Mouse (Mus musculus) liver, embryonic 13.5 days (tissue): Measurements from ENCODE around the gene Shd. TPM values are rescaled to one million over a fixed set of nuclear protein-coding genes. Genes with fewer than 3 reads are reported as not detected.

ENCODE experiments used
- ATAC-seq: fragments of 200-750 bp; cut with Nextera tagmentation; 2 replicates; pipeline ENCODE4 v1.8.0; 2017; ENCODE audit warnings: low read depth, mild to moderate bottlenecking, moderate number of reproducible peaks, moderate library complexity
- DNase-seq: peaks from one replicate; pipeline ENCODE4 v3.0.0; 2022
- H3K27ac ChIP-seq: fragments of 300-500 bp; sonication (generic); 2 replicates; pipeline ENCODE4 v1.5.1; 2015; ENCODE audit warnings: moderate library complexity, mild to moderate bottlenecking, inconsistent platforms
- H3K27me3 ChIP-seq: fragments of 300-500 bp; sonication (generic); 2 replicates; pipeline ENCODE4 v1.6.1; 2015; ENCODE audit warnings: mild to moderate bottlenecking, inconsistent platforms
- H3K36me3 ChIP-seq: fragments of 300-500 bp; sonication (generic); 2 replicates; pipeline ENCODE4 v1.6.1; 2015; ENCODE audit warnings: mild to moderate bottlenecking, inconsistent platforms
- H3K4me1 ChIP-seq: fragments of 300-500 bp; sonication (generic); replicated peaks from 2 replicates; pipeline ENCODE4 v1.6.1; 2015; ENCODE audit warnings: inconsistent platforms
- H3K4me2 ChIP-seq: fragments of 300-500 bp; sonication (generic); 2 replicates; pipeline ENCODE4 v1.6.1; 2015; ENCODE audit warnings: inconsistent platforms, mild to moderate bottlenecking, moderate library complexity
- H3K4me3 ChIP-seq: fragments of 300-500 bp; sonication (generic); replicated peaks from 2 replicates; pipeline ENCODE4 v1.5.1; 2015; ENCODE audit warnings: mild to moderate bottlenecking, inconsistent platforms
- H3K9ac ChIP-seq: fragments of 300-500 bp; sonication (generic); 2 replicates; pipeline ENCODE4 v1.6.1; 2015; ENCODE audit warnings: mild to moderate bottlenecking, inconsistent platforms
- H3K9me3 ChIP-seq: fragments of 300-500 bp; sonication (generic); replicated peaks from 2 replicates; pipeline ENCODE4 v1.6.1; 2016; ENCODE audit warnings: inconsistent platforms
- WGBS: fragments of 180-500 bp; shearing (Covaris S2); methylation state at CpG from one replicate; pipeline ENCODE4 v1.1.7; 2015; ENCODE audit not compliant: insufficient replicate concordance; 5-methylcytosine and 5-hydroxymethylcytosine counted together
- polyA plus RNA-seq: library from polyadenylated mRNA; unstranded; fragments of >200 nt; fragmentation: Nextera tagmentation; extraction: Ambion mirVana; gene quantifications from 2 replicates; pipeline ENCODE4 v1.2.1, GENCODE M21; 2015

Gene Shd
- polyA plus RNA-seq, 1 experiment from 2014 or later, result 0.22 TPM

- Histone ChIP-seq H3K4me3 (no peak overlapping the region), H3K4me2 (no peak overlapping the region), H3K9me3 (no peaks in the 10 kb centered on the region), H3K27ac (no peak overlapping the region), H3K9ac (no peak overlapping the region), H3K36me3 (peaks cover 72% of the 10 kb centered on the region), H3K4me1 (peaks cover 42% of the 10 kb centered on the region), H3K27me3 (no peaks in the 10 kb centered on the region)
- DNase-seq, result no peak
- 86% methylated on average over 6 of the region's 6 CpGs for WGBS
- ATAC-seq, result no peak
These were observed 50.3 kb downstream of the Shd start for GRCm38 (mm10) chr17:56020400-56021084.

- Histone ChIP-seq H3K4me3 (no peak overlapping the region), H3K9me3 (no peaks in the 10 kb centered on the region), H3K4me1 (peaks cover 49% of the 10 kb centered on the region), H3K27me3 (no peaks in the 10 kb centered on the region), H3K4me2 (no peak overlapping the region), H3K27ac (no peak overlapping the region), H3K36me3 (peaks cover 64% of the 10 kb centered on the region), H3K9ac (no peak overlapping the region)
- WGBS, result 71% methylated on average over 4 of the region's 4 CpGs
- no peak for DNase-seq
- ATAC-seq, result no peak
These were observed 51.1 kb downstream of the Shd start for GRCm38 (mm10) chr17:56021161-56021910.

DNA sequence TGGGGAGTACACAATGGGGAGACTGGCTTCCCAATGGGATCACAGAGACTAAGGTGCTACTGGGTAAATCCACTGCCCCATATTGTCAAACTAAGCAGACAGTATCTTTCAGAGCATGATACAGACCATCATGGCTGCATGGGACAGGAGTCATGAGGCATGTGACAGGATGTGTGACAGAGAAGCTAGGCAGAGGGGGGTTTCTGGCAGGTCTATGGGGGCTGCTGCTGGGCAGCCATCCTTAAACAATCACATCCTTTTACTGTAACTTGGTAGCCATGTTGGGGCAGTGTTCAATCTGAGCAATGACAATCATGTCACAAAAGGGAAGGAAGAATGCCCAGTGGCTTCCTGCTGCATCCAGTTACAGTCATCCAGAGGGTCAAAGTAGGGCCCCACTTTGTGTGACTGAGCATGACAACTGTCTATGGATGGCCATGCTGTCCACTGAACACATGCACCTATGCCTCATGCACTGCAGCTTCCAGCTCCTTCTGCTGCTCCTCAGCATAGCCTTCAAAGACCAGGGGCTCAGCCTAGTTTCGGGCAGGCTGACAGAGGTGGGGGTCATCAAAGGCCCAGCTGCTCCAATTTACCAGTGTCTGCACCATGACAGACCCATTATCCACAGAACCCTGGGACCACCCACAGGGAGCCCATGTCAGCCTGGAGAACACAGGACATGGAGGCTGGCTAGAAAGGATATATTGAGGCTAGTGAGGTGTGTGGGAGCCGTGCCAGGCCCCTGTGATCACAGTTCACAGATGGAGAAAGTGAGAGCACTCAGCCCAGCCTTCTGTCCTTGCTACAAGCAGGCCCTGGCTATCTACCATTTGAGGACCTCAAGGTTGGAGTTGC lies 52.1 kb downstream of the Shd start:
- peaks cover 63% of the 10 kb centered on the region for H3K36me3 ChIP-seq
- ATAC-seq (no peak), DNase-seq (no peak)
- peaks cover 58% of the 10 kb centered on the region for H3K4me1 ChIP-seq
- H3K4me2 ChIP-seq, result no peak overlapping the region
- H3K9ac ChIP-seq, result no peak overlapping the region
- H3K27ac ChIP-seq, result peak overlapping the region; percentile 40; the same call in 1 of the 2 replicates
- whole genome bisulfite sequencing, result 63% methylated on average over 2 of the region's 2 CpGs
- no peaks in the 10 kb centered on the region for H3K27me3 ChIP-seq
- H3K9me3 ChIP-seq, result no peaks in the 10 kb centered on the region
- H3K4me3 ChIP-seq, result no peak overlapping the region

DNA sequence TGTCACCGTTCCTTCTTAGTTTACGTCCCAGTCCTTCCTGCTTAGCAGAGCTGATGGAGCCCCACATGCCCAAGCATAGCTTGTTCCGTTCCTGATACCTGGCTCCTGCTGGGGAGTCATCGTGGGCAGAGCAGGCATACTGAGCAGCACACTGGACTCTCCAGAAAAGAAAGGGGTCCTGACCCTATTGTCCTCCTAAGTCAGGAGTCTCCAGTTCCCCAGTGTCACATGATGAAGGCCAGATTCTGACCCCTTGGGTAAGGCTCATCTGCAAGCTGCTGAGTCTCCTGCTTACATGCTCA lies 52.7 kb downstream of the Shd start:
- no peak overlapping the region for H3K4me3 ChIP-seq
- no peak overlapping the region for H3K9ac ChIP-seq
- DNase-seq, result no peak
- no peak for ATAC-seq
- H3K4me2 ChIP-seq, result no peak overlapping the region
- peaks cover 63% of the 10 kb centered on the region for H3K36me3 ChIP-seq
- H3K9me3 ChIP-seq, result no peaks in the 10 kb centered on the region
- no peak overlapping the region for H3K27ac ChIP-seq
- H3K4me1 ChIP-seq, result peaks cover 63% of the 10 kb centered on the region
- no peaks in the 10 kb centered on the region for H3K27me3 ChIP-seq
- WGBS, result 82% methylated on average over 4 of the region's 4 CpGs

DNA sequence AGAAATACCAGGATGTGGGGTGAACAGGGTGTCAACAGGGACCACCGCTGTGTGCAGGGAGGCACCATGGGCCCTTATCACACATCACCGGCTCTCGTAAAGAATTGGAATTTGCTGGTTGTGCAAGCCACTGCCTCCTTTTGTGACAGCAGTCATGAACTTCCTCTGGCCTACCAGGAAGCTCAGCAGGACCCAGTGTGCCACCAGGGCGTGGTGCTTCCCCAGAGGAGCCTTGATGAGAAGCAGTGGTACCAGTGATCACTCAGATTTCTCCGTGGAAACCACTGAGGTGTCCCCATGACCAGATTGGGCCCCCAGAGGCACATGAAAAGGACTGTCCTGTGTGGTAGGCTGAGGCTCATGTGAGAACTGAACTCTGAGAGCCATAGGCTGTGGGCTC lies 53.1 kb downstream of the Shd start:
- Histone ChIP-seq H3K27me3 (no peaks in the 10 kb centered on the region), H3K4me1 (peaks cover 68% of the 10 kb centered on the region), H3K36me3 (peaks cover 63% of the 10 kb centered on the region), H3K4me2 (no peak overlapping the region), H3K9ac (no peak overlapping the region), H3K9me3 (no peaks in the 10 kb centered on the region), H3K4me3 (no peak overlapping the region), H3K27ac (no peak overlapping the region)
- no peak for DNase-seq
- WGBS, result 40% methylated on average over 5 of the region's 5 CpGs
- ATAC-seq, result 0 out of 2 replicates have a peak, but pooled peaks have one; percentile 11

- Histone ChIP-seq H3K4me1 (peaks cover 76% of the 10 kb centered on the region), H3K9ac (no peak overlapping the region), H3K27me3 (no peaks in the 10 kb centered on the region), H3K4me3 (no peak overlapping the region), H3K27ac (no peak overlapping the region), H3K36me3 (peaks cover 63% of the 10 kb centered on the region), H3K9me3 (no peaks in the 10 kb centered on the region), H3K4me2 (no peak overlapping the region)
- 63% methylated on average over 2 of the region's 2 CpGs for WGBS
- ATAC-seq (no peak), DNase-seq (no peak)
These were observed 54.2 kb downstream of the Shd start for GRCm38 (mm10) chr17:56024476-56024875.

DNA sequence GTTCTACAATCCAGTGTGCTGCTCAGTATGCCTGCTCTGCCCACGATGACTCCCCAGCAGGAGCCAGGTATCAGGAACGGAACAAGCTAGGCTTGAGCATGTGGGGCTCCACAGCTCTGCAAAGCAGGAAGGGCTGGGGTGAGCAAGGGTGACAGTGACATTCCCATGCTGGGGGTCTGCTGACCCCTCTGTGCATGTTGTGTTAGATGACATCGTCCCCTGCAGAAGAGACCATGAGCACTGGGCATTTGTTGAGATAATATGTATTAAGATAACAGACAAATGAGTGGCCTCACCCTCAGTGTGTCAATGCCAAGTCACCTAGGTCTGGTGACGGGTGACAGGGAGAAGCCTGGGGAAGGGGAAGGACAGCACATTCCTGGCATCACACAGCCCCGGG lies 54.7 kb downstream of the Shd start:
- ATAC-seq, result no peak
- Histone ChIP-seq H3K27ac (no peak overlapping the region), H3K9ac (no peak overlapping the region), H3K9me3 (no peaks in the 10 kb centered on the region), H3K4me3 (no peak overlapping the region), H3K4me2 (no peak overlapping the region), H3K27me3 (no peaks in the 10 kb centered on the region), H3K4me1 (peaks cover 81% of the 10 kb centered on the region), H3K36me3 (peaks cover 62% of the 10 kb centered on the region)
- no peak for DNase-seq
- WGBS, result 66% methylated on average over 5 of the region's 5 CpGs

Other genes starting within 250 kb of the Shd start
- gene Adgre4, start 220.5 kb upstream of the Shd start, polyA plus RNA-seq, result 1.1 and 1.4 TPM in 2 replicates
- 2.1 and 3.1 TPM in 2 replicates for gene Zfp119a, start 91.5 kb upstream of the Shd start, polyA plus RNA-seq
- gene Zfp959, start 78.4 kb upstream of the Shd start, polyA plus RNA-seq, result 6.5 and 7.7 TPM in 2 replicates
- 2.4 and 2.6 TPM in 2 replicates for gene Zfp119b, start 21.0 kb upstream of the Shd start, polyA plus RNA-seq
- 4.6 and 5.0 TPM in 2 replicates for gene Ebi3, start 17.8 kb upstream of the Shd start, polyA plus RNA-seq
- 11.4 and 12.7 TPM in 2 replicates for gene Yju2, start 11.4 kb upstream of the Shd start, polyA plus RNA-seq
- 0.56 and 0.69 TPM in 2 replicates for gene Fsd1, start 16.0 kb downstream of the Shd start, polyA plus RNA-seq
- gene Stap2, start 35.1 kb downstream of the Shd start, polyA plus RNA-seq, result 1.5 and 1.8 TPM in 2 replicates
- 13.5 and 14.5 TPM in 2 replicates for gene Mpnd, start 35.2 kb downstream of the Shd start, polyA plus RNA-seq
- gene Sh3gl1, start 66.2 kb downstream of the Shd start, polyA plus RNA-seq, result 48.0 and 50.9 TPM in 2 replicates
- gene Chaf1a, start 70.0 kb downstream of the Shd start, polyA plus RNA-seq, result 19.8 and 27.1 TPM in 2 replicates
- gene Ubxn6, start 104.6 kb downstream of the Shd start, polyA plus RNA-seq, result 14.2 and 15.6 TPM in 2 replicates
- 59.0 and 64.9 TPM in 2 replicates for gene Hdgfl2, start 109.2 kb downstream of the Shd start, polyA plus RNA-seq
- not detected in 2 replicates for gene Plin4, start 139.3 kb downstream of the Shd start, polyA plus RNA-seq
- 0.23 and 0.32 TPM in 2 replicates for gene Plin5, start 147.1 kb downstream of the Shd start, polyA plus RNA-seq
- 0.36 and 0.43 TPM in 2 replicates for gene Lrg1, start 151.5 kb downstream of the Shd start, polyA plus RNA-seq
- 0.51 and 0.55 TPM in 2 replicates for gene Sema6b, start 169.9 kb downstream of the Shd start, polyA plus RNA-seq
- 2.7 and 2.9 TPM in 2 replicates for gene Tnfaip8l1, start 192.0 kb downstream of the Shd start, polyA plus RNA-seq
- 59.2 and 66.7 TPM in 2 replicates for gene Mydgf, start 213.5 kb downstream of the Shd start, polyA plus RNA-seq
- gene Dpp9, start 248.4 kb downstream of the Shd start, polyA plus RNA-seq, result 19.6 and 23.0 TPM in 2 replicates